Mouse (Mus musculus) MN1 (cell line): ENCODE results near the gene Hif1an.

Source experiments
- DNase-seq: peaks from one replicate; pipeline ENCODE4 v3.0.0-alpha.2; 2016; ENCODE audit warnings: low spot score

The Hif1an gene

DNA sequence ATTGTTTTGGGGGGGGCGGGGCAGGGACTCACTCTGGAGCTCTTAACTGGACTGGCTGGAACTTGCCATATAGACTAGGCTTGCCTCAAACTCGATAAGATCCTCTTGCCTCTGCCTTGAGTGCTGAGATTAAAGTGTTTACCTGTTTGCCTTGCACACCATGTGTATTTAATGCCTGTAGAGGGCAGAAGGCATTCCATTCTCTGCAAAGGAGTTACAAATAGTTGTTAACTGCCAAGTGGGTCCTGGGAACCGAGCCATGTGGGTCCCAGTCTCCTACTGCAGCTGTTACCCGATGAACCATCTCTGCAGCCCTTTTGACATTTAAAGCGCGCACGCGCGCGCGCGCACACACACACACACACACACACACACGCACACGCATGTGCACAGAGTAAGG lies 1.4 kb downstream of the Hif1an start:
- no peak for DNase-seq

GRCm38 (mm10) chr19:44567763-44568162 lies 5.1 kb downstream of the Hif1an start:
- DNase-seq, result no peak

DNA sequence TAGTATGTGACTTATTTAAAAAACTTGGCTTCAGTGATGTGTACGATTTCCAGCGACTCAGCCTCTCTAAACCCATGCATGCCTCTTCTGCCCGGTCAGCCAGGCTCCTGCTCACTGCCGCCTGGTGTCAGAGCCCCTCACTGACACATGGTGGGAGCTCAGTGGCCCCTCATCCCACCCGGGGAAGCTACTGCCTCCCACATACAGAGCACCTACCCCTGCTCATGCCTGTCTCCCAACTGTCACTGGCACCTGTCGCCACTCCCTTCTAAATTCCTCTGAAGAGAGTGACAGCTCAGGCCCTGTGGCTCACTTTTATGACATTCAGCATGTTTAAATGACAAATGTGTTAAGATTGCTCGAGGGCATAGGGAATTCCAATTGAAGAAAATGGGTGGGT lies 13.6 kb downstream of the Hif1an start:
- DNase-seq, result no peak

- DNase-seq, result no peak
Measured at GRCm38 (mm10) chr19:44578038-44578437, 15.4 kb downstream of the Hif1an start.

- no peak for DNase-seq
Measured at GRCm38 (mm10) chr19:44582103-44582502, 19.5 kb downstream of the Hif1an start.

DNA sequence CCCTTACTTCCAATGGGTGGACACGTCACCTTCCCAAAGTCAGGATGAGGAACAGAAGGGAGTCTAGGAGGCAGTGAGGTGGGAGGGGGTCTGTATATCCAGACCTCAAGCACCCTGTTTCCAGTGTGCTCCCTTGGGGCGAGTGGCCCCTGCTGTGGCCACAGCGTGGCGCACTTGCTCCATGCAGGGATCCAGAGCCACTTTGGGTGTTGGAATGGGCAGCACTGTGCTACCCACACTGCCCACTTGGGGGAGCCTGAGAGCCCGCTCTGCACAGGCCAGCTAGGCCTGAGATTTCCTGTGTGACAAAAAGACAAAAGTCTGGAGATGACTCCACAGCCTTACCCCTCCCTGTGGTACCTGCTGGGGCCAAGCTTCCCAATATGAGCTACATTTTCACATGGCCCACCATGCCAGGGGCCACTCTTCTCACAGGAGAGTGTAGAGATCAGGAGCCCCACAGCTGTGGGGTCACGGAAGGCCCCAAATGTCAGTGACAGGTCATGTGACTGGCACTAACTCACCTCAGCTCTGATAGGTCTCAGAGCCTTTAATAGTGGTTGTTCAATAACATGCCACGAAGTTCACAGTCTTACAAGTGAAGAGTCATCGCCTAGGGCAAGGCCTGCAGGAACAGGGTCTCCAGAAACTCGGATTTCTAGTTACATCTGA lies 20.1 kb downstream of the Hif1an start:
- peak; percentile 84 for DNase-seq

GRCm38 (mm10) chr19:44588036-44588435 lies 25.4 kb downstream of the Hif1an start:
- DNase-seq, result no peak

DNA sequence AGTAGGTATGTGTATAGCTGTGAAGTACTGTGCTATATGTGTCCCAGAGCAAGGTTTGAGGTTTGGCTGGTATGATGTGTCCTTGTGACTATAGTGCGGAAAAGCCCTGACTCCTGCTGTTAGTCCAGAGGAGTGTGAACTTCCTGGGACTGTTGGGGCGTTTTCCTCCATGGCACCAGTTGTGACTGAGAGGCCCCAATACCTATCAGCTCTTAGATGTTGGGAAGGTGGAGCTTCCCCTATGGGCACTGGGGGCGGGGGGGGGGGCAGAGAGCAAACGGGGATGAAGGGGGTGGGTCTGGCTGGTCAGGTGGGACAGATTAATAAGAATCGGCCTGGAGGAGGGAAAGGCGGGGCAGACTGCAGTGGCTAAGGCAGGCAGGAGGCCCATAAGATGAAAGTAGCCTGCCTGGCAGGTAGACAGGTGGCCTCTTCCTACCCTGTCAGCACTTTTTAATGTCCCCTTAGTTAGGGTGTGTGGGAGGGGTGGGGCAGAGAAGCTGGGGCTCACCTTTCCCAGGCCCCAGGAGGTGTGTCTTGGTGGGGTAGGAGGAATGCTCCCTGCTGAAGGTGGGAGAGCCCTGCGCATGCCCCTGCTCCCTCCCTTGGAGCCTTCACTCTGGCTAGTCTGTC lies 27.1 kb downstream of the Hif1an start:
- DNase-seq, result no peak

DNA sequence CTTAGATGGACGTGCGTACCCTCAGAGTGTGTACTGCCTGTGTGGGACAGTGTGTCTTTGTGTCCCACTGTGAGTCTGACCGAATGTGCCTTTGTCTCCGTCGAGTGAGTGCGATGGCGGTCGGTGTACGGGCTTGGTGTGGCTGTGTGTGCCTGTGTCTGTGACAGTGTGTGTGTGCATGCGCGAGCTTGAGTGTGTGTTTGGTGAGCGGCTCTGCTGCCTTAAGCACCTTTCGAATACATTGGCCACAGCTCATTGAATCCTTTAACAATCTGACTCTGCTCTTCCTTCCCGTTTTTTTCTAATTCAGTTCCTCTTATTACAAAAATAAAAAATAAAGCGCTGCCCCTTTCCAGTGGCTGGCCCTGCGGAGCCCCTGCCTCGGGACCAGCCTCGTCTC lies 28.3 kb downstream of the Hif1an start:
- no peak for DNase-seq

DNA sequence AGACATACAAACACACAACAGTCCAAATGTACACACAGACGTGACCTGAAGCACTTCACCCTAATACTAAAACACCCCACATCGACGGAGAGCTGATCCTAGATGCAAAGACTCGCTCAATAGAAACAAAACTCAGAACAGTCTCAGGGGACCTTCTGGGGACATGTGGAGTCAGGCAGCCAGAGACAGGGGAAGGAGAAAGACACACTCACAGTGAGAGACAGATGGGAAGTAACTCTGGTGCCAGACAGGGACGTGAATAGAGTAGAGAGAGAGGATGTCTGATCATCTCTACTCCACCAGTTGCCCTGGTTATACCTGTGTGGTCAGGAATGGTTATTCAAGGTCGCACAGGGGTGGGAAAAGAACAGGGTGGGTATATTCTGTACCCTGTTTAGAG lies 29.0 kb downstream of the Hif1an start:
- DNase-seq, result no peak

DNA sequence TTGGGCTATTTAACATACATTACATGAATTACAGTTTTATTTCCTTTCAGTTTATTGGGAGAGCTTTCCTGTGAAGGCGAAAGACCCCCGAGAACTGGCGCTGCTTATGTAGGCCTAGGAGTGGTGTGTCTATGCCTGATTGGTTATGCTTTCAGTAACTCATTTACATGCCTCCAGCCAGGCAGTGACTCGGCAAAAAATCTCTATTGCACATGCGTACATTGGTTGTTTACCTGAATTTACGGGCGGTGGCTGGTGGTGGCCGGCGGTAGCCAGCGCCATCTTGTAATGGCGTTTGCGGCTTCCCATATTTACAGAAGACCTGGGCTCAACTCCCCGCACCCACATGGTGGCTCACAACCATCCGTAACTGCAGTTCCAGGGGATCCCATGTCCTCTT lies 31.5 kb downstream of the Hif1an start:
- no peak for DNase-seq

GRCm38 (mm10) chr19:44618166-44618565 lies 55.5 kb downstream of the Hif1an start:
- no peak for DNase-seq
